Mouse (Mus musculus): ENCODE data around the gene Ppp2r3a.
A peak's percentile ranks its signal among the peaks of the same experiment; 100 is the strongest.

The Ppp2r3a gene

GRCm38 (mm10) chr9:101073987-101074331 lies 177.6 kb downstream of the Ppp2r3a start, which contains the start of gene Msl2:
Msl2 (plus strand) TSS chr9:101074101.
- no peak for DNase-seq (ENCODE audit: low spot score)

- peak; percentile 99 for DNase-seq (ENCODE audit: low spot score)
Observed at GRCm38 (mm10) chr9:101073041-101073986, 178.3 kb downstream of the Ppp2r3a start.

GRCm38 (mm10) chr9:101072506-101072905 lies 179.1 kb downstream of the Ppp2r3a start:
- DNase-seq (ENCODE audit: low spot score), result no peak

- DNase-seq (ENCODE audit: low spot score), result no peak
Observed at GRCm38 (mm10) chr9:101069781-101070180, 181.8 kb downstream of the Ppp2r3a start.

- no peak for DNase-seq (ENCODE audit: low spot score)
Observed at GRCm38 (mm10) chr9:101065076-101065602, 186.5 kb downstream of the Ppp2r3a start.

GRCm38 (mm10) chr9:101062253-101062780 lies 189.3 kb downstream of the Ppp2r3a start:
- DNase-seq (ENCODE audit: low spot score), result no peak

GRCm38 (mm10) chr9:101061035-101061434 lies 190.6 kb downstream of the Ppp2r3a start:
- no peak for DNase-seq (ENCODE audit: low spot score)

GRCm38 (mm10) chr9:101057156-101057555 lies 194.4 kb downstream of the Ppp2r3a start:
- DNase-seq (ENCODE audit: low spot score), result no peak
